Mouse (Mus musculus): Measurements from ENCODE around the gene Man2c1.

GRCm38 (mm10) chr9:57156823-57157222, 26.3 kb downstream of the Man2c1 start:
- no peak for TF ChIP-seq CTCF (conservative IDR thresholded peaks at IDR 0.05 in 1 of 2, IDR thresholded peaks at IDR 0.05 in 1 of 2; ENCODE audit: low read depth in 2 of 2, low read length in 2 of 2)
- TF ChIP-seq EP300 (IDR thresholded peaks at IDR 0.05; ENCODE audit: low read length) = no peak
- TF ChIP-seq MAFK (IDR thresholded peaks at IDR 0.05; ENCODE audit: insufficient replicate concordance, low read length) = no peak
- TF ChIP-seq HCFC1 (IDR thresholded peaks at IDR 0.05; ENCODE audit: low read depth, low read length) = no peak
- no peak for TF ChIP-seq ETS1 (conservative IDR thresholded peaks at IDR 0.05; ENCODE audit: low read depth, low read length)
- TF ChIP-seq E2F4 (IDR thresholded peaks at IDR 0.05; ENCODE audit: insufficient replicate concordance, low read depth, low read length) = no peak
- no peak for TF ChIP-seq USF2 (conservative IDR thresholded peaks at IDR 0.05; ENCODE audit: low read depth, low read length)
- no peak for TF ChIP-seq CHD2 (IDR thresholded peaks at IDR 0.05; ENCODE audit: low read length)
- no peak for TF ChIP-seq BHLHE40 (IDR thresholded peaks at IDR 0.05; ENCODE audit: low read depth, low read length)
- TF ChIP-seq POLR2A (IDR thresholded peaks at IDR 0.05; ENCODE audit: low read depth, low read length) = no peak
- TF ChIP-seq POLR2AphosphoS2 (IDR thresholded peaks at IDR 0.05; ENCODE audit: low read depth, low read length) = no peak
- no peak for TF ChIP-seq GABPA (IDR thresholded peaks at IDR 0.05; ENCODE audit: insufficient replicate concordance, low read depth, low read length)
- TF ChIP-seq TCF12 (IDR thresholded peaks at IDR 0.05; ENCODE audit: low read depth, low read length) = no peak
